Mouse (Mus musculus) midbrain, embryonic 14.5 days (tissue): ENCODE results near the gene Frs2. TPM values are rescaled to one million over a fixed set of nuclear protein-coding genes. Genes with fewer than 3 reads are reported as not detected.
"Not testable (repeated sequence)": the region's sequence is repeated elsewhere in the genome, so short reads cannot be mapped to it uniquely, and the experiment has no call there.

Experiments
- ATAC-seq: fragments of 200-750 bp; cut with Nextera tagmentation; 2 replicates; pipeline ENCODE4 v1.8.0; 2017; ENCODE audit warnings: moderate number of reproducible peaks, moderate library complexity; ENCODE audit not compliant: low FRiP score, low TSS enrichment
- DNase-seq: peaks from one replicate; pipeline ENCODE4 v3.0.0-alpha.2; 2015
- H3K27ac ChIP-seq: fragments of 300-500 bp; sonication (generic); replicated peaks from 2 replicates; pipeline ENCODE4 v1.5.1; 2014; ENCODE audit warnings: mild to moderate bottlenecking, low read depth, low read length, moderate library complexity
- H3K27me3 ChIP-seq: fragments of 300-500 bp; sonication (generic); 2 replicates; pipeline ENCODE4 v1.6.1; 2014; ENCODE audit warnings: low read length, control low read depth, mixed read lengths; ENCODE audit not compliant: control insufficient read depth, insufficient read depth
- H3K36me3 ChIP-seq: fragments of 300-500 bp; sonication (generic); 2 replicates; pipeline ENCODE4 v1.6.1; 2014; ENCODE audit warnings: low read length, control low read depth; ENCODE audit not compliant: control insufficient read depth, insufficient read depth
- H3K4me1 ChIP-seq: fragments of 300-500 bp; sonication (generic); 2 replicates; pipeline ENCODE4 v1.6.1; 2014; ENCODE audit warnings: mild to moderate bottlenecking, antibody characterized with exemption, low read length, control low read depth; ENCODE audit not compliant: control insufficient read depth, insufficient read depth
- H3K4me2 ChIP-seq: fragments of 300-500 bp; sonication (generic); 2 replicates; pipeline ENCODE4 v1.6.1; 2014; ENCODE audit warnings: mild to moderate bottlenecking, low read length, moderate library complexity
- H3K4me3 ChIP-seq: fragments of 300-500 bp; sonication (generic); replicated peaks from 2 replicates; pipeline ENCODE4 v1.5.1; 2014; ENCODE audit warnings: low read depth, low read length
- H3K9ac ChIP-seq: fragments of 300-500 bp; sonication (generic); replicated peaks from 2 replicates; pipeline ENCODE4 v1.6.1; 2014; ENCODE audit warnings: mild to moderate bottlenecking, low read length, moderate library complexity
- H3K9me3 ChIP-seq: fragments of 300-500 bp; sonication (generic); 2 replicates; pipeline ENCODE4 v1.6.1; 2016; ENCODE audit warnings: low read length, control low read depth, mixed read lengths; ENCODE audit not compliant: control insufficient read depth
- WGBS: fragments of 180-500 bp; shearing (Covaris S2); extraction: QIAGEN DNeasy Blood & Tissue Kit; methylation state at CpG from one replicate; pipeline ENCODE4 v1.1.7; 2014; 5-methylcytosine and 5-hydroxymethylcytosine counted together
- polyA plus RNA-seq: library from polyadenylated mRNA; unstranded; fragments of >200 nt; fragmentation: Nextera tagmentation; extraction: Ambion mirVana; gene quantifications from 2 replicates; pipeline ENCODE4 v1.2.1, GENCODE M21; 2014

Frs2 gene
- polyA plus RNA-seq, 1 experiment from 2014 or later = 30.3 TPM

DNA sequence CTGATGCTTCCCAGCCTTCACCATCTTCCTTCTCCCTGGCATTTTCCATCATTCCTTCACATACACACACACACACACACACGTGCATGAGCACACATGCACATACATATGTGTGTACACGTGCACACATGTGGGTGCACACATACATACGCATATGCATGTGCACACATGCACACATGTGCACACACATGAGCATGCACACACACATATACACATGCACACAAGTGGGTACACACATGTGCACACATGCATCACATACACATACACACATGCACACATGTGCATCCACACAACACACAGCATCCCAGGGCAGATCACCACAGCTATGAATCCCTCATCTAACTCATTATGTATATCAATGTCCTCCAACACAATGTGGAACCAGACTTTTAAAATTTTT is 117.2 kb downstream of the Frs2 start:
- 93% methylated on average over 3 of the region's 3 CpGs for WGBS
- H3K4me2 ChIP-seq = no peak overlapping the region

DNA sequence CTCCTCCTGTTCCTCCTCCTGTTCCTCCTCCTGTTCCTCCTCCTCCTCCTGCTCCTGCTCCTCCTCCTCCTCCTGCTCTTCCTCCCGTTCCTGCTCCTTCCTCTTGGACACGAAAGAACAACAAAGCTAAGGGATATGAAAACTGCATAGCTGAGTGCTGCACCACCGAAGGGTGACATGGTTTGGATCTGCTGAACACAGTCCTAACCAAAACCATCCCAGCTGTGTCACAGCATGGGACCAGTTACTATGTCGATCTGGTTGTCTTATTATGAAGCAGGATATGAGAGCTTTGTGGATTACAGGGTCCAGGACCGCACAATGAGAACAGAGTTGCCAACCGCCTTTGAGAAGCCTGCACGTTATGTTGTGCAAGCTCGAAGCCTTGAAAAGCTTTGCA is 122.2 kb downstream of the Frs2 start:
- WGBS = 84% methylated on average over 8 of the region's 8 CpGs

More for the DNA sequence above, 117.2 kb downstream of the Frs2 start:
- no peak for DNase-seq
- no peaks in the 10 kb centered on the region for H3K27me3 ChIP-seq
- H3K4me3 ChIP-seq = no peak overlapping the region
- no peak overlapping the region for H3K27ac ChIP-seq
- ATAC-seq = no peak
- H3K36me3 ChIP-seq = no peaks in the 10 kb centered on the region
- no peaks in the 10 kb centered on the region for H3K9me3 ChIP-seq
- H3K9ac ChIP-seq = no peak overlapping the region
- no peaks in the 10 kb centered on the region for H3K4me1 ChIP-seq

DNA sequence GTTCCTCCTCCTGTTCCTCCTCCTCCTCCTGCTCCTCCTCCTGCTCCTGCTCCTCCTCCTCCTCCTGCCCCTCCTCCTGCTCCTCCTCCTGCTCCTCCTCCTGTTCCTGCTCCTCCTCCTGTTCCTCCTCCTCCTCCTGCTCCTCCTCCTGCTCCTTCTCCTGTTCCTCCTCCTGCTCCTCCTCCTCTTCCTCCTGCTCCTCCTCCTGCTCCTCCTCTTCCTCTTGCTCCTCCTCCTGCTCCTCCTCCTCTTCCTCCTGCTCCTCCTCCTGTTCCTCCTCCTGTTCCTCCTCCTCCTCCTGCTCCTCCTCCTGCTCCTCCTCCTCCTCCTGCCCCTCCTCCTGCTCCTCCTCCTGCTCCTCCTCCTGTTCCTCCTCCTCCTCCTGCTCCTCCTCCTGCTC is 122.6 kb downstream of the Frs2 start:
- not testable (repeated sequence) for H3K36me3 ChIP-seq, H3K4me3 ChIP-seq, H3K27me3 ChIP-seq, H3K4me1 ChIP-seq, ATAC-seq, H3K9me3 ChIP-seq, DNase-seq, H3K4me2 ChIP-seq, H3K27ac ChIP-seq, H3K9ac ChIP-seq

More for the DNA sequence above, 122.2 kb downstream of the Frs2 start:
- no peak for DNase-seq
- Histone ChIP-seq H3K36me3 (no peaks in the 10 kb centered on the region), H3K4me1 (peaks cover 3% of the 10 kb centered on the region), H3K9me3 (no peaks in the 10 kb centered on the region), H3K27ac (no peak overlapping the region), H3K4me3 (no peak overlapping the region), H3K9ac (no peak overlapping the region), H3K27me3 (no peaks in the 10 kb centered on the region), H3K4me2 (no peak overlapping the region)
- ATAC-seq = no peak

- WGBS = 74% methylated on average over 16 of the region's 16 CpGs
- no peak for DNase-seq
- no peak overlapping the region for H3K9ac ChIP-seq
Measured at GRCm38 (mm10) chr10:117023693-117024092, 124.6 kb downstream of the Frs2 start.

GRCm38 (mm10) chr10:117021020-117021754 is 127.1 kb downstream of the Frs2 start:
- H3K27me3 ChIP-seq = no peaks in the 10 kb centered on the region
- H3K9ac ChIP-seq = no peak overlapping the region
- DNase-seq (no peak), ATAC-seq (no peak)
- no peaks in the 10 kb centered on the region for H3K9me3 ChIP-seq
- no peak overlapping the region for H3K27ac ChIP-seq
- 19% methylated on average over 21 of the region's 21 CpGs for WGBS
- H3K4me2 ChIP-seq = no peak overlapping the region
- peaks cover 13% of the 10 kb centered on the region for H3K4me1 ChIP-seq
- no peak overlapping the region for H3K4me3 ChIP-seq
- H3K36me3 ChIP-seq = no peaks in the 10 kb centered on the region

More at GRCm38 (mm10) chr10:117023693-117024092, 124.6 kb downstream of the Frs2 start:
- Histone ChIP-seq H3K27ac (no peak overlapping the region), H3K27me3 (no peaks in the 10 kb centered on the region), H3K36me3 (no peaks in the 10 kb centered on the region), H3K9me3 (no peaks in the 10 kb centered on the region), H3K4me1 (peaks cover 5% of the 10 kb centered on the region), H3K4me3 (no peak overlapping the region), H3K4me2 (no peak overlapping the region)
- ATAC-seq = no peak

Other genes starting within 250 kb of the Frs2 start
- 40.4 and 41.6 TPM in 2 replicates for gene Rab3ip, start 197.8 kb downstream of the Frs2 start, polyA plus RNA-seq
- gene Gm10271, start 175.9 kb downstream of the Frs2 start, polyA plus RNA-seq = not detected in 2 replicates
- gene Best3, start 162.2 kb downstream of the Frs2 start, polyA plus RNA-seq = 0.12 TPM in 1 of 2 replicates, not detected in the other
- not detected in 2 replicates for gene Lrrc10, start 103.2 kb downstream of the Frs2 start, polyA plus RNA-seq
- gene Cct2, start 84.7 kb downstream of the Frs2 start, polyA plus RNA-seq = 255 and 277 TPM in 2 replicates
- 144 and 145 TPM in 2 replicates for gene Yeats4, start 76.0 kb upstream of the Frs2 start, polyA plus RNA-seq
- gene 9530003J23Rik, start 90.2 kb upstream of the Frs2 start, polyA plus RNA-seq = not detected in 2 replicates
- gene Lyz2, start 133.8 kb upstream of the Frs2 start, polyA plus RNA-seq = 5.0 and 31.6 TPM in 2 replicates
- gene Lyz1, start 144.3 kb upstream of the Frs2 start, polyA plus RNA-seq = not detected in 2 replicates
- gene Cpsf6, start 231.5 kb upstream of the Frs2 start, polyA plus RNA-seq = 207 and 213 TPM in 2 replicates